Mouse (Mus musculus): Measurements from ENCODE around the gene Matn1. TPM values are rescaled to one million over a fixed set of nuclear protein-coding genes. Genes with fewer than 3 reads are reported as not detected.

The Matn1 gene
- polyA plus RNA-seq, 1 experiment from 2014 or later = not detected

DNA sequence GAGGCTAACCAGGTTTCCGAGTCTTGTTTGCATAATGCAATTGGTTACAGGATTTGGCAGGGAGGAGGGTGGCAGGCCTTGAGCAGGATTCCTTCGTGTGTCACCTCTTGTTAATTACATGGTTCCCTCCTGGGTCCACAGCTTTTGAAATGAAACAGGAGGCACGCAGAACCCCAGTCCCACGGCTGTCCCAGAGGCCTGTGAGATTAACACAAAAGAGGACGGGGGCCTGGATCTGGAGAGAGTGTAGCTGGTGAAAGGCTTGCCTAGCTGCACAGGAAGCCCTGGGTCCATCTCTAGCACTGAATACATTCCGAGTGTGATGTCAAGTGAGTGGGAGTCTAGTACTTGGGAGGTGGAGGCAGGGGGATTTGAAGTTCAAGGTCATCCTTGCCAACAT, 15.5 kb downstream of the Matn1 start:
- Histone ChIP-seq H3K27me3 (ENCODE audit: low read depth, poor library complexity, severe bottlenecking) (peaks cover 4% of the 10 kb centered on the region; the same call in 1 of the 2 replicates), H3K4me1 (peaks cover 13% of the 10 kb centered on the region; the same call in 1 of the 2 replicates), H3K9me3 (replicated peaks) (no peaks in the 10 kb centered on the region), H3K36me3 (no peaks in the 10 kb centered on the region), H3K4me3 (no peak overlapping the region), H3K27ac (replicated peaks) (no peak overlapping the region)
- no peak for DNase-seq (ENCODE audit: low spot score)
- 65% methylated on average over 6 of the region's 6 CpGs for WGBS

DNA sequence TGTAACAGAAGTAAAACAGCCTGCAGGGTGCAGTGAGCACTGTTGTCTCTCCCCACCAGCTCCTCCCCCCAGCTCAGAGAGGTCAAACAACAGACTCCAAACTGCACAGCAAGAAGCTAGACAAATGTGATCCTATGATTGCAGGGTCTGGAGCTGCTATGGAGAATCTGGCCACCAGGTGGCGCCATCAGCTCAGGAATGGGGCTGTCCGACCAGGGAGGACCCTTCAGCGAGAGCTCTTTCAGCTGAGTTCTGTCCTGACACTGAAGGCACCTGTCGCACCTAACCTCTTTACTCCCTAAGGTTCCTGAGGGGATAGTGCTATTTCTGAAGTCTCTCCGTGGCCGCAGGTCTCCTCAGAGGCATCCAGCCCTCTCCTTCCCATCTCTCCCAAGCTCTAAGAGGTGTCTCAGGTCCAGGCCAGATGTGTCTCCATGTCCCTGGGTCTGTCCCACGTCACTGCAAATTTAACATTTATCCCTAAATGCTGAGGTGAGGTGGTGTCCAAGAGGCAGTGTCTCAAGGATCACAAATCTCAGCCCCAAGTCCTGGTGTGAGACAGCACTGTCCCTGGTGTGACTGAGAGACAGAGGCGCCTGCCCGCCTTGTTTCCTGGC, 16.0 kb downstream of the Matn1 start:
- Histone ChIP-seq H3K9me3 (replicated peaks) (no peaks in the 10 kb centered on the region), H3K27ac (replicated peaks) (no peak overlapping the region), H3K4me1 (peaks cover 13% of the 10 kb centered on the region; the same call in 1 of the 2 replicates), H3K4me3 (no peak overlapping the region), H3K36me3 (no peaks in the 10 kb centered on the region), H3K27me3 (ENCODE audit: low read depth, poor library complexity, severe bottlenecking) (peaks cover 4% of the 10 kb centered on the region; the same call in 1 of the 2 replicates)
- DNase-seq (ENCODE audit: low spot score) = peak; percentile 87
- WGBS = 35% methylated on average over 9 of the region's 9 CpGs

DNA sequence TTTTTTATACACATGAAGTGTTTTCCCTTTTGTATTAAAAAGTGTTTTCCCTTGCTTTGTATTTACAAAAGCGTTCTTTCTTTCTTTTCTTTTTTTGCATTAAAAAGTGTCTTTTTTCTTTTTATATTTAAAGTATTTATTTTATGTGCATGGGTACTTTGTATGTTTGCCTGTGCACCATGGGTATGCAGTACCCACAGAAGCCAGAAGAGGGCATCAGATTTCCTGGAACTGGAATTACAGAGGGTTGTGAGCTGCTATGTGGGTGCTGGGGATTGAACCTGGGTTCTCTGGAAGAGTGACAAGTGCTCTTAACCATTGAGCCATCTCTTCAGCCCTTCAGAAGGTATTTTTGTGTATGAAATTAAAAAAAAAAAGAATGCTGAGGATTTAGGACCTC, 27.1 kb downstream of the Matn1 start:
- 88% methylated on average over 1 of the region's 1 CpGs for WGBS
- H3K27ac ChIP-seq (replicated peaks) = no peak overlapping the region
- no peaks in the 10 kb centered on the region for H3K27me3 ChIP-seq (ENCODE audit: low read depth, poor library complexity, severe bottlenecking)
- peaks cover 17% of the 10 kb centered on the region for H3K4me1 ChIP-seq
- no peak overlapping the region for H3K4me3 ChIP-seq
- H3K9me3 ChIP-seq (replicated peaks) = peaks cover 19% of the 10 kb centered on the region; the same call in 1 of the 2 replicates
- H3K36me3 ChIP-seq = no peaks in the 10 kb centered on the region
- no peak for DNase-seq (ENCODE audit: low spot score)

DNA sequence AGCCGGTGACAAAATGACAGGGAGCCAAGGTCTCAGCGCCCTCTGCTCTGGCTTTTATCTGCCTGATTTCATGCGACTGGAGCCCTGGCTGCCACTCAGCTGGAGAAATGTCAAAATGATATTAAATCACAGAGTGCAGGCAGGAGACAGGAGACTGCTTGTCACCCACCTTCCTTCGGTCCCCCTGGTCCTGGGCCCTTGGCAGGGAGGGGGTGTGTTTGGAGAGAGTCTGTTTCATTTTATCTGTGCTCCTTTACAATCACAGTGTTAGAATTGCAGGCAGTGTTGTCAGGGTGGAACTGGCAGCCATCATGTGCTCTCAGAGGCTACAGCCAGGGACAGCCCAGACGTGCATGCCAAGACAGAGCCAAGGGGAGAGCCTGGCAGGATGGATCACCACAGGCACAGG, 28.2 kb downstream of the Matn1 start:
- Histone ChIP-seq H3K4me3 (no peak overlapping the region), H3K27ac (replicated peaks) (0 out of 2 replicates have a peak overlapping the region, but pooled peaks have one; percentile 38), H3K4me1 (peaks cover 9% of the 10 kb centered on the region), H3K27me3 (ENCODE audit: low read depth, poor library complexity, severe bottlenecking) (no peaks in the 10 kb centered on the region), H3K36me3 (no peaks in the 10 kb centered on the region), H3K9me3 (replicated peaks) (peaks cover 19% of the 10 kb centered on the region; the same call in 1 of the 2 replicates)
- DNase-seq (ENCODE audit: low spot score) = no peak
- 91% methylated on average over 5 of the region's 5 CpGs for WGBS

DNA sequence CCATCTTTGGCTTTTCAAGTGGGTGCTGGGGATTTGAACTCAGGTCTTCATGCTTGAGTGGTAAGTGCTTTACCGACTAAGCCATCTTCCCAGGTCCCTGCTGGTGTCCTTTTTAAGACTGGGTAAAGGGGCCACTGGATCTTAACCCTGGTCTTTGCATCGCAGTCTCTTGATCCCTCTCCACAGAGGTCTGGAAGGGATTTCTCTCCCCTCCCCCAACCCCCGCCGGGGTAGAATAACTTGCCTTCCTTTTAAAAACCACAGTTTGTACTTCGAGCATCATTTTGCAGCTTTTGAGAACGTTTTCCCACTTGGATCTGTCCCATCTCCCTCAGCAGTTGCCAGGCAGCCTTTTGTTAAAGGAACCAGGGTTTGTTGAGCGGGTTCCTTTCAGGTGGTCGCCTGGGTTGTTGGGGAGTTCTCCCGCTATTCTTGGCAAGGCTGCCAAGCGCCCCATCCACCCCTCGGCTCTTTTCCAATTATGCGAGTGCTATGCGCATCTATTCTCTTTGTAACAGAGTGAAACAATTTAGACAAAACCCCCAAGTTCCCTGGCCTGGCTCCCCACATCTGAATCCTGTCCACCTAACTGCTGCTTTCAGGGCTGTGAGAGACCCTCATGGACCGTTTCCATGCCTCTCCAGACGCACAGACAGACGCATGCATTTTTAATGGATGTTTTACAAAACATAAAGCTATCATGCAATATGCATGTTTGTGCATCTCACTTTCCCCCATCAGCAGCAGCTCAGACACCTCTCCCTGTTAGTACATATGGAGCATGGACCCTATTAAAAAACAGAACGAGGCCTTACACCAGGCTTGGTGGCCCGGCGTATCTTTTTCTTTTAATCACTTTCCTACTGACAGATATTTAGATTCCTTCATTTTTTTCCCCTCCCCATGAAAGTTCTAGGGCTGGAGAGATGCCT, 29.4 kb downstream of the Matn1 start:
- WGBS = 68% methylated on average over 19 of the region's 19 CpGs
- Histone ChIP-seq H3K27me3 (ENCODE audit: low read depth, poor library complexity, severe bottlenecking) (peaks cover 4% of the 10 kb centered on the region; the same call in 1 of the 2 replicates), H3K27ac (replicated peaks) (no peak overlapping the region), H3K9me3 (replicated peaks) (peaks cover 19% of the 10 kb centered on the region; the same call in 1 of the 2 replicates), H3K36me3 (no peaks in the 10 kb centered on the region), H3K4me3 (no peak overlapping the region), H3K4me1 (peaks cover 8% of the 10 kb centered on the region; the same call in 1 of the 2 replicates)
- DNase-seq (ENCODE audit: low spot score) = no peak

DNA sequence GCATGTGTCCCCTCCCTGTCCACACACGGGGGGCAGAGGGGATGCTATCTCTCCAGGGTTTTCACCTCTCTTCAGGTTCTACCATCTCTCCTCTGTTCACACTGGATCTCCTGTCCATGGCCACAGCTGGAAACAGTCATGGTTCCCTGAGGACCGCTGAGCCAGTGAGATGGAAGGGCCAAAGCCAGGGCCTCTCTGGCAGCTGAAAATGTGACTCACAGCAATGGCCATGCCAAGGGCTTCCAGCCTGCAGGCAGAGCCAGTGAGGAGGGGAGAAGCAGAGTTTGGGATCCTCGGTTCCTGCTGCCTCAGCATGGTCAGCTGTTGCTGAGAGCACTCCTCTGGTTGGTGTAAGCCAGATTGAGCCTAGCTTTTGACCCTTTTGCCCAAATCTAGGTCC, 34.8 kb downstream of the Matn1 start:
- 0 out of 2 replicates have a peak overlapping the region, but pooled peaks have one; percentile 3 for H3K27ac ChIP-seq (replicated peaks)
- DNase-seq (ENCODE audit: low spot score) = no peak

DNA sequence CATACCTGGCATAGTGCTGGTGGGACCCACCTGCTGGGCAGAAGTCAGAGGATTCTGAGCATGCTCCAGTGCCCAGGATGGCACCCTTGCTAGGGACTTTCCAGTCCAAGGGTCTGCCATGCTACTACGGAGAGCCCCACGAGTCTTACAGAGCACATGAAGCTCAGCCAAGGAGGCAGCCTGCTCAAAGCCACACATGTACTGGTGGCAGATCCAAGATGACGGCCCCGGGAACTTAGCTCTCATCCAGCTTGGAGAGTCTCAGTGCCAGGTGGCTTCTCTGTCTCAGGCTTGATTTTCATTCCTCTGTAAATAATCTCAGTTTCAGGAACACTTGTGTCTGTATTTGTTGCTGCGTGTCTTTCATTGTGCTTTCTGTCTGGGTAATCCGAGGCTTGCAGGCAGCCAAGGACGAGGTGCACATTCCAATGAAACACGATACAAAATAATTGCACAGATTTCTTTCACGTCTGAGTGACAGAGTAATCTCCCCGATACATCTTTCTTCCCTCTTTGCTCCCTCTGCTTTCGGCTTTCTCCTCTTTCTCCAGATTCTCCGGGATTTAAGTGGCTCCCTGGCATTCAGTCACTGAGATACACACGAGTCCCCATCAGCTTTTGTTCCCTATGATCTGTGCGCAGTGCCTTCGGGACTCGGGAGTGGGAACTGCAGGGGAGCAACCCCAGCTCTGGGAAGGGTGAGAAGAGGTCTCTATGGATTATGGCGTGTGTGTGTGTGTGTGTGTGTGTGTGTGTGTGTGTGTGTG, 40.4 kb downstream of the Matn1 start:
- H3K4me1 ChIP-seq = peaks cover 11% of the 10 kb centered on the region
- H3K36me3 ChIP-seq = no peaks in the 10 kb centered on the region
- DNase-seq (ENCODE audit: low spot score) = no peak
- H3K9me3 ChIP-seq (replicated peaks) = no peaks in the 10 kb centered on the region
- H3K27me3 ChIP-seq (ENCODE audit: low read depth, poor library complexity, severe bottlenecking) = no peaks in the 10 kb centered on the region
- H3K4me3 ChIP-seq = no peak overlapping the region
- 63% methylated on average over 17 of the region's 17 CpGs for WGBS
- H3K27ac ChIP-seq (replicated peaks) = 0 out of 2 replicates have a peak overlapping the region, but pooled peaks have one; percentile 46

More for the DNA sequence above, 34.8 kb downstream of the Matn1 start:
- 0 out of 2 replicates have a peak, but pooled peaks cover 3% of the 10 kb centered on the region for H3K4me1 ChIP-seq
- H3K27me3 ChIP-seq (ENCODE audit: low read depth, poor library complexity, severe bottlenecking) = peaks cover 7% of the 10 kb centered on the region; the same call in 1 of the 2 replicates
- 82% methylated on average over 3 of the region's 3 CpGs for WGBS
- H3K9me3 ChIP-seq (replicated peaks) = no peaks in the 10 kb centered on the region
- no peak overlapping the region for H3K4me3 ChIP-seq
- H3K36me3 ChIP-seq = no peaks in the 10 kb centered on the region

DNA sequence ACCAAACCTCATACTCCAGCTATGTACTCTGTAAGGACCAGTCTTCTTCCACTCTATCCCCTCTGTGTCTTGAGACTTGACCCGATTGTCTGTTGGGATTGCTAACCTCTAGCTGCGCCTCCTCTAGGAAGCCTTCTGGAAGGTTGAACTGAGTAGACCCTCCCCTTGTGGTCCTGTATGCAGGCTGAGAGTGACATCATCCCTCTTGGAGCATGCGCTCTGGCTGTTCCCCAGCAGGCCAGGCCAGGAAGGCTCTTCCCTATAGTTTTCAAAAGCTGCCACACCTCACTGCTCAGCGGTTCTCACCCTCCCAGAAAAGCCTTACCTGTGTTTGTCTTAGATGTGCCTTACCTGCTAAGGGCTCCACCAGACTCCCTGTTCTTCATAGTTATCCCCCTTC, 42.9 kb downstream of the Matn1 start:
- Histone ChIP-seq H3K36me3 (no peaks in the 10 kb centered on the region), H3K27ac (replicated peaks) (no peak overlapping the region), H3K27me3 (ENCODE audit: low read depth, poor library complexity, severe bottlenecking) (no peaks in the 10 kb centered on the region), H3K9me3 (replicated peaks) (no peaks in the 10 kb centered on the region), H3K4me3 (no peak overlapping the region), H3K4me1 (peaks cover 11% of the 10 kb centered on the region)
- WGBS = 91% methylated on average over 4 of the region's 4 CpGs
- no peak for DNase-seq (ENCODE audit: low spot score)

DNA sequence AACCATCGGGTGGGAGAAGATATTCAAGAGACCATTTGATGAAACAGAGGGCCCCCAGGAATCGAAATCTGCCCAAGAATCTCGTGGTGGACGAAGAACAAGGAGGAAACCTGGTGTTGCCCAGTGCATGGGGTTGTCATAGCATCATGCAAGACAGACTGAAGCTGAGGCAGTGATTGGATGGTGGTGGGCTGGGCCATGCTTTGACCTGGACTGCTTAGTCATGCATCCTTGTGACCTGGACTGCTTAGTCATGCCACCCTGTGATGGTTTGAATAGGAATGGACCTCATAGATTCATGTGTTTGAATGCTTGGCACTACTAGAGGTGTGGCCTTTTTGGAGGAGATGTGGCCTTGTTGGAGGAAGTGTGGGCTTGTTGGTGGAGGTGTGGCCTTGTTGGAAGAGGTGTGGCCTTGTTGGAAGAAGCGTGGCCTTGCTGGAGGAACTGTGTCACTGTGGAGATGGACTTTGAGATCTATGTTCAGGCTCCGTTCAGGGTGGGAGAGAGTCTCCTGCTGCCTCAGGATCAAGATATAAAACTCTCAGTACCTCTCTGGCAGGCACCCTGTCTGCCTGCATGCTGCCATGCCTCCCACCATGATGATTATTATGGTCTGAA, 44.1 kb downstream of the Matn1 start:
- no peaks in the 10 kb centered on the region for H3K36me3 ChIP-seq
- no peaks in the 10 kb centered on the region for H3K27me3 ChIP-seq (ENCODE audit: low read depth, poor library complexity, severe bottlenecking)
- H3K4me1 ChIP-seq = peaks cover 11% of the 10 kb centered on the region
- no peak overlapping the region for H3K27ac ChIP-seq (replicated peaks)
- DNase-seq (ENCODE audit: low spot score) = no peak
- 90% methylated on average over 6 of the region's 6 CpGs for WGBS
- no peaks in the 10 kb centered on the region for H3K9me3 ChIP-seq (replicated peaks)
- no peak overlapping the region for H3K4me3 ChIP-seq

DNA sequence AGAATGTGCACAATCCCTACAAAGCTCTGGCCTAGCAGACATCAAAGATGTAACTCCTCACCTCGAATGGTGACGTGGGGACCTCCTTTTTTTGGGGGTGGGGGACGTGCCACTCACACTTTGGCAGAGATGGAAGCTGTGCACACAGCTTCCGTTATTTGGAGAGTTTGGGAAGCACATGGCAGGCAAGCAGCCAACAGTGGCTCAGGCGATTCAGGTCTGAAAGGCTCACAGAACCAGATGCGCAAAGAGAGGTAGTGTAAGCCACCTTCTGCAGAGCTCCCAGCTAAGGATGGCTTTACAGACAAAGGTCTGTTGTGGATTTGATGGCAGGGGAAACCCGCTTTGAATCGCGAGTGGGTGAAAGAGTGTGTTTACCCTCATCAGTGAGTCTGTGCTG, 45.0 kb downstream of the Matn1 start:
- H3K27ac ChIP-seq (replicated peaks) = no peak overlapping the region
- no peaks in the 10 kb centered on the region for H3K27me3 ChIP-seq (ENCODE audit: low read depth, poor library complexity, severe bottlenecking)
- H3K9me3 ChIP-seq (replicated peaks) = no peaks in the 10 kb centered on the region
- no peak for DNase-seq (ENCODE audit: low spot score)
- H3K4me3 ChIP-seq = no peak overlapping the region
- WGBS = 91% methylated on average over 9 of the region's 9 CpGs
- no peaks in the 10 kb centered on the region for H3K36me3 ChIP-seq
- H3K4me1 ChIP-seq = peaks cover 10% of the 10 kb centered on the region

DNA sequence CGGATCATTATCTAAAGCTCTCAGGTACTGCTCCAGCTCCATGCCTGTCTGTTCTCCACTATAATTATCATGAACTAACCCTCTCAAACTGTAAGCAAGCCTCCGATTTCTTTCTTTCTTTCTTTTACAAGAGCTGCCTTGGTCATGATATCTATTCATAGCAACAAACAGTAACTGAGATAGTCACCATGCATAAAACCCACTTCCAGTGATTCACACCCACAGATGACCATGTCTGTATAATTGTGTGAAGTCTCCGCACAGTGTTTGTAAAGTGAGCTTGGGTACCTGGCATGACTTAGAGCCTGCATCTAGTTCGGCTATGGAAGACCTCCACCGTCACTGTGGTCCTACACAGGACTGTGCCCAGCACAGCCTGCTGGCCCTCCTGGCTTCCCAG, 46.8 kb downstream of the Matn1 start:
- 94% methylated on average over 5 of the region's 5 CpGs for WGBS

DNA sequence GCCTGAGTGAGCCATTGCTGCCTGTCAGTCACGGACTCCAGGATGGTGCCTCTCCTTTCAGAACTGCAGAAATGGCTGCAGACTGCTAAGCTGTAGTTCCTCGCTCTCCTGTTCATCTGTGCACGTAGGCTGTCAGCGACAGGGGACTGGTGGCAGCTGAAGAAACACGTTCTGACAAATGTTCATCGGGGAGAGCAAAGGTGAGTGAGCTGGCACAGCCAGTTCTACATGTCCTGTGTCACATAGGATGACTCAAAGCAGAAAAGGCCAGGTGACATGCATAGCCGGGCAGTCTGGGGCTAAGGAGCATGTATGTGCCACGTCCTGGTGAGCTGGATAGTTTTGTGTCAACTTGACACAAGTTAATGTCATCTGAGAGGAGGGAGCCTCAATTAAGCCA, 50.4 kb downstream of the Matn1 start:
- Histone ChIP-seq H3K27me3 (ENCODE audit: low read depth, poor library complexity, severe bottlenecking) (no peaks in the 10 kb centered on the region; the same call in 1 of the 2 replicates), H3K27ac (replicated peaks) (no peak overlapping the region), H3K36me3 (no peaks in the 10 kb centered on the region), H3K9me3 (replicated peaks) (peaks cover 13% of the 10 kb centered on the region), H3K4me3 (no peak overlapping the region), H3K4me1 (peaks cover 1% of the 10 kb centered on the region; the same call in 1 of the 2 replicates)
- DNase-seq (ENCODE audit: low spot score) = no peak
- 89% methylated on average over 8 of the region's 8 CpGs for WGBS

More for the DNA sequence above, 46.8 kb downstream of the Matn1 start:
- no peak for DNase-seq (ENCODE audit: low spot score)
- Histone ChIP-seq H3K4me3 (no peak overlapping the region), H3K36me3 (no peaks in the 10 kb centered on the region), H3K27ac (replicated peaks) (no peak overlapping the region), H3K4me1 (no peaks in the 10 kb centered on the region), H3K9me3 (replicated peaks) (peaks cover 13% of the 10 kb centered on the region), H3K27me3 (ENCODE audit: low read depth, poor library complexity, severe bottlenecking) (no peaks in the 10 kb centered on the region)
